Comparison of ENCODE assay signal across 19 mouse cellular contexts in genomic region chr3:59066558-59067294, GRCm38 (mm10). TPM values are rescaled to one million over a fixed set of nuclear protein-coding genes. Genes with fewer than 3 reads are reported as not detected.
DNase-seq lines count a peak whose midpoint lies in the region; ATAC-seq lines count a peak whose summit lies in the region.
"Had no signal": no experiment of that assay in that cellular context is flagged by ENCODE, and none has a peak within 500 bp of the region (broad histone marks: within the 10 kb centered on the region; RNA-seq: fewer than 3 reads in every experiment).

No protein-coding gene starts in this region.

- H3K27ac ChIP-seq in heart, embryonic 10.5 days: no peak overlapping the region
- H3K27ac ChIP-seq in limb, embryonic 13.5 days: peak overlapping the region; percentile 58
- H3K27ac ChIP-seq: hindbrain, embryonic 10.5 days; left cerebral cortex, adult 2 months; liver, embryonic 13.5 days; midbrain, embryonic 13.5 days had no signal

- peak; percentile 7 for DNase-seq in heart, adult 8-10 months (ENCODE audit: low spot score)
- no peak for DNase-seq in heart, embryonic 10.5 days (ENCODE audit: low spot score)
- peak; percentile 12 for DNase-seq in right cerebral cortex, adult 18-20 months
- no peak for DNase-seq in right cerebral cortex, postnatal 25 days
- no peak for DNase-seq in embryo, embryonic 9.5 days (ENCODE audit: extremely low spot score)
- no peak for DNase-seq in left cerebral cortex, postnatal 4 days
- DNase-seq: adrenal gland, adult 8-10 months; cerebellum, postnatal 10 days; liver, embryonic 13.5 days; lung, postnatal 14 days; thymus, postnatal 36 days had no signal

- peak; percentile 85 for ATAC-seq in limb, embryonic 13.5 days (ENCODE audit: low FRiP score, low read depth)
- ATAC-seq: midbrain, embryonic 13.5 days had no signal

- H3K4me1 ChIP-seq in heart, embryonic 10.5 days: 0 out of 2 replicates have a peak, but pooled peaks cover 3% of the 10 kb centered on the region
- H3K4me1 ChIP-seq in limb, embryonic 13.5 days: peaks cover 16% of the 10 kb centered on the region
- H3K4me1 ChIP-seq: midbrain, embryonic 13.5 days had no signal

- no peak overlapping the region for H3K4me2 ChIP-seq in limb, embryonic 13.5 days (replicated peaks)
- H3K4me2 ChIP-seq: liver, embryonic 13.5 days; midbrain, embryonic 13.5 days had no signal

- WGBS in heart, embryonic 10.5 days: 86% methylated on average over 8 of the region's 8 CpGs
- WGBS in limb, embryonic 13.5 days: 33% methylated on average over 8 of the region's 8 CpGs

- no peaks in the 10 kb centered on the region for H3K9me3 ChIP-seq in heart, embryonic 10.5 days
- H3K9me3 ChIP-seq in limb, embryonic 13.5 days: no peaks in the 10 kb centered on the region
- H3K9me3 ChIP-seq: G1E; hindbrain, embryonic 10.5 days; liver, embryonic 13.5 days; midbrain, embryonic 13.5 days had no signal

- H3K9ac ChIP-seq in limb, embryonic 13.5 days: no peak overlapping the region
- H3K9ac ChIP-seq: liver, embryonic 13.5 days; midbrain, embryonic 13.5 days had no signal

- no peak overlapping the region for H3K4me3 ChIP-seq in heart, embryonic 10.5 days
- no peak overlapping the region for H3K4me3 ChIP-seq in limb, embryonic 13.5 days
- H3K4me3 ChIP-seq: hindbrain, embryonic 10.5 days; left cerebral cortex, adult 2 months; liver, embryonic 13.5 days; midbrain, embryonic 13.5 days; myocyte had no signal

- H3K36me3 ChIP-seq in heart, embryonic 10.5 days: 0 out of 2 replicates have a peak, but pooled peaks cover 3% of the 10 kb centered on the region
- H3K36me3 ChIP-seq in limb, embryonic 13.5 days: no peaks in the 10 kb centered on the region
- H3K36me3 ChIP-seq: G1E; liver, embryonic 13.5 days; midbrain, embryonic 13.5 days had no signal

- H3K27me3 ChIP-seq in heart, embryonic 10.5 days (ENCODE audit: insufficient read depth, poor library complexity, severe bottlenecking): no peaks in the 10 kb centered on the region
- no peaks in the 10 kb centered on the region for H3K27me3 ChIP-seq in limb, embryonic 13.5 days
- H3K27me3 ChIP-seq: liver, embryonic 13.5 days; midbrain, embryonic 13.5 days had no signal

- intact Hi-C loops in left cerebral cortex, postnatal 4 days (cut with DNase I): no loop called here

RNA-seq across cellular contexts. Expression of gene Gpr171, which starts 34.9 kb away (rescaled TPM):
- under 1 TPM in 2 of 4 experiments, not detected in 2; 0.13 to 0.23 TPM for total RNA-seq in heart, adult 8-10 months (2022)
- 0.89 and 1.7 TPM in 2 replicates for polyA plus RNA-seq in heart, embryonic 10.5 days (2016; fragmentation: Nextera tagmentation; extraction: Ambion mirVana)
- 1.2 and 1.5 TPM in 2 replicates for polyA plus RNA-seq in limb, embryonic 13.5 days (2015; fragmentation: Nextera tagmentation; extraction: Ambion mirVana)
- not detected for total RNA-seq in left cerebral cortex, postnatal 4 days (2021)
- total RNA-seq: left cerebral cortex, adult 2 months had no signal
- polyA plus RNA-seq: frontal cortex, adult 2 months; G1E; myocyte; testis, adult 2 months had no signal

Comparison
In these comparisons a context has a peak if more than half of its experiments do, and no peak if none do; other contexts are left out.
1. DNase-seq: peak in heart, adult 8-10 months (single experiment) and right cerebral cortex, adult 18-20 months (single experiment); none in heart, embryonic 10.5 days (single experiment), right cerebral cortex, postnatal 25 days (single experiment), embryo, embryonic 9.5 days (single experiment) and left cerebral cortex, postnatal 4 days (single experiment).